In the genomic region with DNA sequence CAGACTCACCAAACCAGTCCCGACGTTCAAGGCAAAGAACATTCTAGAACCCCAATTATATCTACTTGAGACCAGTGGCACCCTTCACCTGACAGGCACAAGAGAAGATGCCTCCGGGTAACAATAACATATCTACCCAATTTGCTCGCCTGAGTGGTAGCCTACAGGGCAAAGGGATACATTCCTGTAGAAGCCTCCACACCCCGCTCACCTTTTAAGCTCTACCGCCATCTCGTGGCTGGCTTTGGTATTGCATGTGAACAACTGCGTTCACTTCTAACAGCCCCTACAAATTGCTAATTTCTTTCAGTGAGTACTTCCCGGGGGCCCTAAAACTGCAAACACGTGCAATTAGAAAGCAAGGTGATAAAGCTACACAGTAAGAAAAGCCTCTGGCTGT, we compare ENCODE assay signal across 9 mouse cellular contexts.
DNase-seq lines count a peak whose midpoint lies in the region; ATAC-seq and TF ChIP-seq lines count a peak whose summit lies in the region.
"Had no signal": no experiment of that assay in that cellular context is flagged by ENCODE, and none has a peak within 500 bp of the region (broad histone marks: within the 10 kb centered on the region; RNA-seq: fewer than 3 reads in every experiment).

No protein-coding gene starts in this region.

- H3K27me3 ChIP-seq in heart, embryonic 12.5 days (replicated peaks), result no peaks in the 10 kb centered on the region
- no peaks in the 10 kb centered on the region for H3K27me3 ChIP-seq in lung, embryonic 14.5 days (ENCODE audit: insufficient read depth, low read length)
- H3K27me3 ChIP-seq in thymus, adult 2 months (ENCODE audit: control insufficient read depth, insufficient read depth, low read length), result no peaks in the 10 kb centered on the region

- peak; percentile 67 for TF ChIP-seq CTCF in bone marrow, adult 2 months (IDR thresholded peaks at IDR 0.05; ENCODE audit: control insufficient read depth, insufficient read depth, low read length)
- TF ChIP-seq CTCF in embryonic fibroblast, embryonic 13.5 days (IDR thresholded peaks at IDR 0.05; ENCODE audit: borderline replicate concordance, insufficient read depth, low read length), result peak; percentile 64; the same call in 1 of the 2 replicates
- TF ChIP-seq CTCF in lung, embryonic 14.5 days (IDR thresholded peaks at IDR 0.05; ENCODE audit: low read depth), result peak; percentile 96
- no peak for TF ChIP-seq CTCF in thymus, adult 2 months (IDR thresholded peaks at IDR 0.05; ENCODE audit: borderline replicate concordance, control insufficient read depth, extremely low read depth, insufficient read depth, low read length, poor library complexity)

- peak; percentile 23 to 25 for DNase-seq in CD8-positive naive resting alpha-beta T cell, adult 2 months (ENCODE audit: low read depth in 2 of 2, low spot score in 2 of 2)
- peak; percentile 79 to 89 for DNase-seq in kidney, postnatal 25 days
- peak; percentile 92 for DNase-seq in lung, embryonic 14.5 days
- DNase-seq in ovary, adult 18-20 months (ENCODE audit: low spot score), result peak; percentile 54
- peak; percentile 76 for DNase-seq in thymus, adult 2 months

- peaks cover 5% of the 10 kb centered on the region for H3K9me3 ChIP-seq in heart, embryonic 12.5 days (replicated peaks)
- H3K9me3 ChIP-seq in lung, embryonic 14.5 days (ENCODE audit: low read depth, low read length), result no peaks in the 10 kb centered on the region
- H3K9me3 ChIP-seq: embryonic facial prominence, embryonic 15.5 days had no signal

- no peak overlapping the region for H3K9ac ChIP-seq in heart, embryonic 12.5 days
- no peak overlapping the region for H3K9ac ChIP-seq in lung, embryonic 14.5 days
- H3K9ac ChIP-seq: embryonic facial prominence, embryonic 15.5 days had no signal

- 0 out of 2 replicates have a peak, but pooled peaks have one; percentile 25 for ATAC-seq in heart, embryonic 12.5 days (ENCODE audit: insufficient number of reproducible peaks, low FRiP score)
- ATAC-seq in lung, embryonic 14.5 days (ENCODE audit: insufficient read depth), result peak; percentile 76

- H3K4me1 ChIP-seq in bone marrow, adult 2 months (ENCODE audit: control insufficient read depth, insufficient read depth, low read length), result no peaks in the 10 kb centered on the region
- no peaks in the 10 kb centered on the region for H3K4me1 ChIP-seq in embryonic fibroblast, embryonic 13.5 days (ENCODE audit: control insufficient read depth, insufficient read depth, low read length)
- H3K4me1 ChIP-seq in heart, embryonic 12.5 days (replicated peaks), result peaks cover 13% of the 10 kb centered on the region
- H3K4me1 ChIP-seq in lung, embryonic 14.5 days (ENCODE audit: insufficient read depth), result no peaks in the 10 kb centered on the region
- H3K4me1 ChIP-seq in thymus, adult 2 months (replicated peaks; ENCODE audit: control insufficient read depth, insufficient read depth, low read length), result no peaks in the 10 kb centered on the region
- H3K4me1 ChIP-seq: embryonic facial prominence, embryonic 15.5 days had no signal

- H3K27ac ChIP-seq in bone marrow, adult 2 months (ENCODE audit: control insufficient read depth, insufficient read depth, low read depth, low read length, poor library complexity), result no peak overlapping the region
- H3K27ac ChIP-seq in embryonic fibroblast, embryonic 13.5 days (ENCODE audit: insufficient read depth, low read length), result no peak overlapping the region
- no peak overlapping the region for H3K27ac ChIP-seq in heart, embryonic 12.5 days (ENCODE audit: poor library complexity, severe bottlenecking)
- no peak overlapping the region for H3K27ac ChIP-seq in lung, embryonic 14.5 days (ENCODE audit: low read depth)
- H3K27ac ChIP-seq in thymus, adult 2 months (ENCODE audit: control insufficient read depth, insufficient read depth, low read length), result no peak overlapping the region
- H3K27ac ChIP-seq: embryonic facial prominence, embryonic 15.5 days had no signal

- no peak for TF ChIP-seq POLR2A in bone marrow, adult 2 months (IDR thresholded peaks at IDR 0.05; ENCODE audit: borderline replicate concordance, control insufficient read depth, low read depth, low read length)
- TF ChIP-seq POLR2A in embryonic fibroblast, embryonic 13.5 days (IDR thresholded peaks at IDR 0.05; ENCODE audit: low read depth, low read length), result no peak
- no peak for TF ChIP-seq POLR2A in thymus, adult 2 months (IDR thresholded peaks at IDR 0.05; ENCODE audit: control insufficient read depth, extremely low read depth, insufficient read depth, low read length, poor library complexity)

- WGBS in bone marrow, adult 2 months, result 21% methylated on average over 10 of the region's 10 CpGs
- WGBS in heart, embryonic 12.5 days, result 18% methylated on average over 10 of the region's 10 CpGs
- WGBS in lung, embryonic 14.5 days, result 15% methylated on average over 10 of the region's 10 CpGs
- WGBS in thymus, adult 2 months, result 20% methylated on average over 10 of the region's 10 CpGs

- H3K36me3 ChIP-seq in heart, embryonic 12.5 days, result no peaks in the 10 kb centered on the region
- H3K36me3 ChIP-seq in lung, embryonic 14.5 days (ENCODE audit: insufficient read depth), result no peaks in the 10 kb centered on the region
- H3K36me3 ChIP-seq in thymus, adult 2 months (ENCODE audit: control insufficient read depth, insufficient read depth, low read length), result no peaks in the 10 kb centered on the region
- H3K36me3 ChIP-seq: embryonic facial prominence, embryonic 15.5 days had no signal

- H3K4me3 ChIP-seq in bone marrow, adult 2 months (replicated peaks; ENCODE audit: control insufficient read depth, low read depth, low read length), result no peak overlapping the region
- no peak overlapping the region for H3K4me3 ChIP-seq in embryonic fibroblast, embryonic 13.5 days (ENCODE audit: insufficient read depth, low read length)
- no peak overlapping the region for H3K4me3 ChIP-seq in heart, embryonic 12.5 days
- no peak overlapping the region for H3K4me3 ChIP-seq in lung, embryonic 14.5 days (ENCODE audit: low read depth, low read length)
- no peak overlapping the region for H3K4me3 ChIP-seq in thymus, adult 2 months (ENCODE audit: control insufficient read depth, insufficient read depth, low read length)
- H3K4me3 ChIP-seq: embryonic facial prominence, embryonic 15.5 days had no signal

- H3K4me2 ChIP-seq in heart, embryonic 12.5 days, result no peak overlapping the region
- no peak overlapping the region for H3K4me2 ChIP-seq in lung, embryonic 14.5 days
- H3K4me2 ChIP-seq: embryonic facial prominence, embryonic 15.5 days had no signal

Comparison
In these comparisons a context has a peak if more than half of its experiments do, and no peak if none do; other contexts are left out.
1. DNase-seq: peak in every context shown above with its lines; median percentile 92 in lung, embryonic 14.5 days; 84 in kidney, postnatal 25 days; 76 in thymus, adult 2 months; 54 in ovary, adult 18-20 months; 24 in CD8-positive naive resting alpha-beta T cell, adult 2 months.